Mouse (Mus musculus) WW6 (cell line): ENCODE results near the gene Hemgn.

Source experiments
- DNase-seq: peaks from one replicate; pipeline ENCODE4 v3.0.0-alpha.2; 2013; ENCODE audit warnings: low read depth, low spot score

Gene Hemgn

DNA sequence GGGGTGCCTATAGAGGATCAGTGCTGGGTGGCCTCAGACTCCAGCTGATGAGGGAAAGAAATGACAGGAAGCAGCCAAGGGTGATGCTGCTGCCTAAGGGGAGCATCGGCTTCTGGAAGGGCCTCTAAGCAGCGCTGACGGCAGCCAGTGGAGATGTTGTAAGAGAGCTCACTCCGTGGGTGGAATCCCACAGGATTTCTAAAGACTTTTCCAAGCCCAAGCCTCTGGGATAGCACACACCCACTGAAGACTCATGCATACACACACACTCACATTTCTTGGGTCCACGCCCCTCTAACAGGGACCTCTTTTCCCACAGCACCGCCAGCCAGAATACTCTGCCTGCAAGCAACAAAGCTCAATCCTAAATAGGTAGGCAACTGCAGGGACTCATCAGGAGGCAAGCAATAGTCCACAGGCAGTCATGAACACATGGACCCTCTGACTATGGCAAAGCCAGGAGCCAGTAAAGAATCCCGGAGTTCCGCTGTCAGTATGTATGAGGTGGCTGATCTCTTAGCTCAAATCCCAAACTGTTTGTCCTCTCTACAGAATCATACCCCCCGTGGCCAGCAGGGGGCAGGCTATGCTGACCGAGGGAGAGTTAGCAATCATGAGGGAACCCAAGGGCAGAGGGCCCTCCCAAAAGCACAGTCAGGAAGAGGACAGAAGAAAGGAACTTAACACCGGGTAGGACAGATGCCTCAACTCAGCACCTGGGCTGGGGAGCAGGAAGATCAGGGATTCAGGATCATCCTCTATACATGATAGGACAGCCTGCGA, 56.8 kb downstream of the Hemgn start:
- DNase-seq = no peak

DNA sequence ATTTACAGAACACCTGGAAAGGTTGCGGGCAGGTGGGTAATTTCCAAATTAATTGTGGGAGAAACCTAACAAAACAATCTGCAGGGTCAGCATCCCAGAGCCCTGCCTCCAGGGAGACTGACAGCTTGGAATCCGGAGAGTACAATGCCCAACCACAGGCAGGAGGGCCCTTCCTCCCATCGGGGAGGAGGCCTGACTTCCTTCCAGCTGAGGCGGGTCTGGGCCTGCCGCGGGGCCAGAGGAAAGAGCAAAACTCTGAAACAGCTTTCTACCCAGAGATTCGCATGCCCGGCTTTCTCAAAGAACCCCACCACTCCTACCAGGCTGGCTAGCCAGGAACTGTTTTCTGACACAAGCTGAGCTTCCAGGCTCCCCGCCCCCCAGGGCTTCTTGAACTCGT, 60.3 kb downstream of the Hemgn start:
- DNase-seq = no peak

- DNase-seq = no peak
Measured at GRCm38 (mm10) chr4:46349530-46349929, 63.8 kb downstream of the Hemgn start.

DNA sequence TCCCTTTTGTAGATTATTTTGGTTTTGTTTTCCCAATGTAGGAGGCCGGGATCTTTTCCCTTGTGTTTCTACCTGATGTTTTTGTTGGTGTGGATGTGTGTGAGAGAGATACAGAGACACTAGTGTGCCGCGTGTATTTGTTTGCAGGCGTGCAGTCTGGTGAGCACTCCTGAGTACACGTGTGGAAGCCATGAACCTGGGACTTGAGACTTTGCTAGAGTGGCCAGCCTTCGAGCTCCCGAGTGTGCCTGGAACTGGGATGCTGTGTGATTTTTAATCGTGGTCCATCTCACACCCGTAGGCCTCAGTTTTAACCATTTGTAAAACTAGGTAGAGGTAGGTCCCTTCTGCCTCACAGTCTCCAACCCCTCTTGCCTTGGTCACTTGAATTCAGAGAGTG, 64.4 kb downstream of the Hemgn start:
- no peak for DNase-seq

- no peak for DNase-seq
Measured at GRCm38 (mm10) chr4:46347580-46348515, 65.5 kb downstream of the Hemgn start.

DNA sequence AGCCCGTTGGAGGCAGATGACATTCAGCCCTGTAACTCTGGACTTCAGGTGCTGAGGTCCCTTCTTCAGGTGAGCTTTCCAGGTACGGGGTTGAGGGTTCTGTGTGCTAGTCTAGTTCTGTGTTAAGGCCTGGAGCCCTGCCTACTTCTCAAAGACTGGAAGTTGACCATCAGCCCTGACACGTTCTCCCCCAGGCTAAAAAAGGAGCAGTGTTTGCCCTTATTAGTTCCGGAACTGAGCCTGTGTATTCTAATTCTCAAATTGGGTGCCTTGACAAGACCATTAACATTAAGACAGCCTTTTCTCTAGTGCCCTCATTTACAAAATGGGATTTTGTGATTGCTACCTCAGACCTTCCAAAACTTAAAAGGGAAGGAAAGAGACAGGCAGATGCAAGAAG, 66.2 kb downstream of the Hemgn start:
- no peak for DNase-seq

DNA sequence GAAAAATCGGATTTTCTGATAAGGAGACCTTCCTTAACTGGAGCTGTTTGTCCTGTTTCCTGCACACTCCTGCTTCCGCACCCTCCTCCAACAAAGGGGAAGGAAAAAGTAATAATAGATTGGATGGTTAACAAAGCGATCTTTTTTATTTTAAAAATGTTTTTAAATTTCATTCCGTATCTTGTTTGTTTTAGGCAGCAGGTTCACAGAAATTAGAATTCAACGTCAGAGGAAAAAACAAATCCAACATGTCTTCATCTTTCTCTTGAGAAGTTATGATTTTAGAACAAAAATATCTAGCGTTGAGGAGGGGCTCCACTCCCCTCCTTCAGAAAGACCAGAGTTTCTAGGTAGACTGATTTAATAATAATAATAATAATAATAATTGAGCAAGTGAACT, 67.1 kb downstream of the Hemgn start:
- no peak for DNase-seq

DNA sequence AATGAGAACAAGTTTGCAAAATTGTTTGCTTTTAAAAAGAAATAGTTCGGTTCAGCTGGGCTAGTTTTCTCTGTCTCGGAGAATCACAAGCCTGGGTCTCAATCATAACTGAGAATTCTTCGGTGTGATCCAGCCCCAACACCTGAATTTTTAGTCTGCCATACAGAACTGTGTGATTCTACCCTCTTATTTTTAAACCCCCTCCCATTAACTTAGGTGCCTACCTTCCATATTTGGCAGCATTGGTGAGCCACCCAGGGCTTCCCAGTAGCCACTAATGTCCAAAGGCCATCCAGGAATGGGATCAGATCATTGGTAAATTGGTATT, 67.6 kb downstream of the Hemgn start:
- no peak for DNase-seq

GRCm38 (mm10) chr4:46345056-46345772, 68.1 kb downstream of the Hemgn start:
- no peak for DNase-seq

GRCm38 (mm10) chr4:46344288-46344687, 69.0 kb downstream of the Hemgn start:
- no peak for DNase-seq
